Mouse (Mus musculus): Measurements from ENCODE around the gene Ctnnbl1. TPM values are rescaled to one million over a fixed set of nuclear protein-coding genes. Genes with fewer than 3 reads are reported as not detected.

Ctnnbl1 gene
- polyA plus RNA-seq, 1 experiment from 2014 or later = 96.0 TPM

DNA sequence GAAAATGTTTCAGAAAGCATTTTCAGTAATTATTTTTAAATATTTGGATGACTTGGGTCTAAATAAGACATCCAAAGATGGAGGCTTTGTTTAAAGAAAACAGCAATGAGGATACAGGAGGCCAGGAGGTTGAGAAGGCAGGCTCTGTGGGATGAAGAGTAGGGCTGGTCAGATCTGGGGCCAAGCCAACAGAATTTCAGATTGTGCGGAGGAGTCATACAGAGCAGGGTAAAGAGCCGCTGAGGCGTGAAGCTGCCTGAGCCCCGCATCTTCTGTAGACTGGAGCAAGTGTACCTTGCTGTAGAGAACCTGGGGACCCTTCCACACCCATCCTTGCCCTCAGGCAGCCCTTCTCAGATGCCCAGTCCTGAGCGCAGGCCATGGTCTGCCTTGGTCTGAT, 65.5 kb downstream of the Ctnnbl1 start:
- WGBS = 83% methylated on average over 5 of the region's 5 CpGs
- Histone ChIP-seq H3K27ac (replicated peaks) (peak overlapping the region; percentile 86; the same call in 1 of the 2 replicates), H3K36me3 (peaks cover 9% of the 10 kb centered on the region; the same call in 1 of the 2 replicates), H3K4me3 (no peak overlapping the region), H3K27me3 (ENCODE audit: low read depth, poor library complexity, severe bottlenecking) (peaks cover 7% of the 10 kb centered on the region; the same call in 1 of the 2 replicates), H3K4me1 (peaks cover 56% of the 10 kb centered on the region), H3K9me3 (replicated peaks) (no peaks in the 10 kb centered on the region)
- DNase-seq (ENCODE audit: low spot score) = no peak

DNA sequence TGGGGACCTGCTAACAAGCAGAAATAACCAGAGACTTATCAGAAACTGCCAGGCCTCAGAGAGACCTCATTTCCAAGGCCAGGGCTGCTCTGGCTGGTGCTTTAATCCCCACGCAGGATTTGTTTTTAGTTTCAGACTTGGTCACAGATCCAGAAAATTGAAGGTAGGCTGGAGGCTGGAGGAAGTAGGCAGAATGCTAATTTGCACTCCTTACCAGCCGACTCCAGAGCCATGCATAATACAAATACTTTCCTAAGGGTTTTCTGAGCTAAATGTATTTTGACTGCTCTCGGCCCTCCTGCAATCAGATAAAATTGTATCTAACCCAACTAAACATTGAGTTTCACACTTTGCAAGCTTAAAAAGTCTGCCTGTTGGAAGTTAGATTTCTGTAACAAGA, 67.2 kb downstream of the Ctnnbl1 start:
- Histone ChIP-seq H3K27me3 (ENCODE audit: low read depth, poor library complexity, severe bottlenecking) (peaks cover 7% of the 10 kb centered on the region; the same call in 1 of the 2 replicates), H3K4me1 (peaks cover 67% of the 10 kb centered on the region), H3K4me3 (no peak overlapping the region), H3K9me3 (replicated peaks) (no peaks in the 10 kb centered on the region), H3K27ac (replicated peaks) (no peak overlapping the region), H3K36me3 (peaks cover 8% of the 10 kb centered on the region)
- no peak for DNase-seq (ENCODE audit: low spot score)
- 72% methylated on average over 3 of the region's 3 CpGs for WGBS

DNA sequence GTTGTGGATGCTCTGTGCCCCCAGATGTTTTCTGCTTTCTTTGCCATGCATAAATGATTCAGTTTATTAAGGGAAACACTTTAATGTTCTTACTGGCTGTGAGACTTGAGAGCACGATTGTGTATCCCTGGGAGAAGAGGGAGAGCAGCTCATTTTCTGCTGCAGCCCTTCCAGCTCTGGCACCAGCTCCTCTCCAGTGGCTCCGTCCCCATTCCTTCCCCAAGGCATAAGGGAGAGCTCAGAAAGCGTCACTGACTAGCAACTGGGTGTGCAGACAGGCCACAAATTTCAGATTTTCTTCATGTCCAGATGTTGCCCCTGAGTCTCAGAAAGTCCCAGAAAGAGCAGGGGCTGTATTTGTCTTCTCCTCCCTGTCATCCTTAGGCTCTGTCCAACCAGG, 67.9 kb downstream of the Ctnnbl1 start:
- no peak overlapping the region for H3K27ac ChIP-seq (replicated peaks)
- no peak overlapping the region for H3K4me3 ChIP-seq
- H3K4me1 ChIP-seq = peaks cover 64% of the 10 kb centered on the region
- peaks cover 12% of the 10 kb centered on the region for H3K36me3 ChIP-seq
- DNase-seq (ENCODE audit: low spot score) = no peak
- H3K9me3 ChIP-seq (replicated peaks) = no peaks in the 10 kb centered on the region
- H3K27me3 ChIP-seq (ENCODE audit: low read depth, poor library complexity, severe bottlenecking) = peaks cover 7% of the 10 kb centered on the region; the same call in 1 of the 2 replicates
- 75% methylated on average over 3 of the region's 3 CpGs for WGBS

DNA sequence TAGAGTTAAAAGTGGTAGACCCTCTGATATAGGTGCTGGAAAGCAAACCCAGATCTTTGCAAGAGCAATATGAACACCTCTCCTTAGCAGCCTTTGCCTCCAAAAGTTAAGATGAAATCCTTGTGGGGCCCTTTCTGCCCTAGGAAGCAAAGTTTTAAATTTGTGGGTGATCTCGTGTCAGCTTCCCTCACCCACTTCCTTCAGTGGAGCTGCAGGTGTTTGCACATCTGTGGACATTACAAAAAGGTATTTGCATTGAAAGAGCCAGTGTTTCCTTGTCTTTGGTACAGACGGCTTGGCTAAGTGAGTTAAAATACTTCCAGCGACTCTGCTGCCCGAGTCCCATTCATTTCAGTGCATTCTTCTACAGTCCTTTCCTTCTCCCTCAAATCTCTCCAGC, 69.9 kb downstream of the Ctnnbl1 start:
- Histone ChIP-seq H3K9me3 (replicated peaks) (no peaks in the 10 kb centered on the region), H3K36me3 (peaks cover 31% of the 10 kb centered on the region), H3K27ac (replicated peaks) (peak overlapping the region; percentile 33; the same call in 1 of the 2 replicates), H3K4me1 (peaks cover 44% of the 10 kb centered on the region), H3K27me3 (ENCODE audit: low read depth, poor library complexity, severe bottlenecking) (peaks cover 3% of the 10 kb centered on the region; the same call in 1 of the 2 replicates), H3K4me3 (no peak overlapping the region)
- DNase-seq (ENCODE audit: low spot score) = no peak
- WGBS = 32% methylated on average over 4 of the region's 4 CpGs

DNA sequence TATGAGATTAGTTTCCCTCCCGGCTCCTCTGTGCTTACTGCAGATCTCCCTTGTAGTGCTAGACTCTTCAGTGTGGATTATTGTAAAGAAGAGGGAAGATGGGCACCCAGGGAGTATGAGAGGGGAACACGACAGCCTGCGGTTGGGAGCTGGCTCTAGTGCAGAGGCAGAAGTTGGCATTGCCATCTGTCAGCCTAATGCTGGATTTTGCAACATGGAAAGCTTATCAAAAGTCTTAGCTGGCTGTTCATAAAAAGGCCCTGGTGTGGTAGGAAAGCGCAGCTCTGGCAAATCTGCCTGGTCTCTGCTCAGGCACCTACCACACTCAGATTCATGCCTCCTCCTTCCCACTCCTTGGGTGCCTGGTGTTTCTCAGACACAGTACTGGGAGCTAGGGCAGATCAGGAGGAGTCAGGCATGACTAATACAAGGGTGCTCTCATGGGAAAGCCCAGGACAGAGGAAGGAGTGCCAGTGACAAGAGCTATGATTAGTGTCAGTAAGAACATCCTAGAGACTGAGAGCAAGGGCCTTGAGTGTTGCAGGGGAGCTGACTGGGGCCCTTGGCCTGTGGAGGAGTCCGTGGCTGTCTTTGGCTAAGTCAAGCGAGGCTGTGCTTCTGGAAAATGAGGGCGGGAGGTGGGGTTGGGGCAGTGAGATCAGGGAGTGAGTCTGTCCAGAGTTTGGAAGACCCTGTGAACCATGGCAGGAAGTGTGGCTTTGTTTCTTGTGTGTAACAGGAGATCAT, 70.6 kb downstream of the Ctnnbl1 start:
- Histone ChIP-seq H3K27me3 (ENCODE audit: low read depth, poor library complexity, severe bottlenecking) (no peaks in the 10 kb centered on the region), H3K9me3 (replicated peaks) (no peaks in the 10 kb centered on the region), H3K27ac (replicated peaks) (peak overlapping the region; percentile 33), H3K4me1 (peaks cover 37% of the 10 kb centered on the region), H3K36me3 (peaks cover 38% of the 10 kb centered on the region), H3K4me3 (no peak overlapping the region)
- no peak for DNase-seq (ENCODE audit: low spot score)
- 53% methylated on average over 7 of the region's 7 CpGs for WGBS

DNA sequence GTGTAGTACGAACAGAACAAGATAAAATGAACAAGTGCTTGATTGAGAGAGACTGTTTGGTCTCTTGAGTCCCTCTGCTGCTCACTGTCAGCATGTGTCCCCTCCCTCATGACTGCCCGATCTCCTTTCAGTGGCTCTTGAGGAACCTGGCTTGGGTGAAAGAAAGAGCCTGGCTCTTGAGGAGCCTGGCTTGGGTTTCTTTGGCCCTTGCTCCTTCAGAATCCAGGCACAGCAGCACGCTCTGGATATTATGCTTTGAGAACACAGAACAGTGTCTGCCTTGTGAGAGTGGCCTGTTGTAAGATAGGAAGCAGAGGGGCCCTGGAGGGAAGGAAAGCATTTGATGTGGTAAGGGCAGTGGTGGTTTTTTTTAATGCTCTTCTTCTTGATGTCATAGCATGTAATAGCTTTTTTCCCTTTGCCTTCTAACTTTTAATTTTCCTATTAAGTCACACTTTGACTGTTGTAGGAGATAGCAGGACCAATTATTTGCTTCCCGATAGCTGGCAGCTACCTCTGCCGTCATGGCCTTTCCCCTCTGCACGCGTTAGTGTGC, 71.2 kb downstream of the Ctnnbl1 start:
- H3K9me3 ChIP-seq (replicated peaks) = no peaks in the 10 kb centered on the region
- H3K4me3 ChIP-seq = no peak overlapping the region
- no peak for DNase-seq (ENCODE audit: low spot score)
- H3K27me3 ChIP-seq (ENCODE audit: low read depth, poor library complexity, severe bottlenecking) = no peaks in the 10 kb centered on the region
- peaks cover 44% of the 10 kb centered on the region for H3K36me3 ChIP-seq
- peaks cover 34% of the 10 kb centered on the region for H3K4me1 ChIP-seq
- peak overlapping the region; percentile 33 for H3K27ac ChIP-seq (replicated peaks)
- WGBS = 80% methylated on average over 7 of the region's 7 CpGs

DNA sequence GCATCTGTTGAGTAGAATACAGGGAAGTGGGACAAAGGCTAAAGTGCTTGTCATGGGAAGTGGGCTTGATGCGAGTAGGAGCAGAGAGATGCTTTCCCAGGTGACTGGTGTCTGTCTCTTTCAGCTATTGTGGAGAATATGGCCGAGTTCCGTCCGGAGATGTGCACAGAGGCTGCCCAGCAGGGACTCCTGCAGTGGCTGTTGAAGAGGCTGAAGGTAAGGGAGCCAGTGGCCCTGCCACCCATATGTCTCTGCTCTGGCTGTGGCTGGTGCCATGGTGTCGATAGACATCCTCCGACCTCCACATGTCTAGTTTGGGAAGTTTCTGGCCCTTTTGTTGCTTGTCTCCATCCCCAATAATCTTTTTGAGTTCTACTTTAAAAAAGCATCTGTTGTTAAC, 72.1 kb downstream of the Ctnnbl1 start:
- no peaks in the 10 kb centered on the region for H3K27me3 ChIP-seq (ENCODE audit: low read depth, poor library complexity, severe bottlenecking)
- DNase-seq (ENCODE audit: low spot score) = no peak
- H3K36me3 ChIP-seq = peaks cover 44% of the 10 kb centered on the region
- no peak overlapping the region for H3K4me3 ChIP-seq
- no peak overlapping the region for H3K27ac ChIP-seq (replicated peaks)
- no peaks in the 10 kb centered on the region for H3K9me3 ChIP-seq (replicated peaks)
- peaks cover 30% of the 10 kb centered on the region for H3K4me1 ChIP-seq
- 84% methylated on average over 6 of the region's 6 CpGs for whole genome bisulfite sequencing

DNA sequence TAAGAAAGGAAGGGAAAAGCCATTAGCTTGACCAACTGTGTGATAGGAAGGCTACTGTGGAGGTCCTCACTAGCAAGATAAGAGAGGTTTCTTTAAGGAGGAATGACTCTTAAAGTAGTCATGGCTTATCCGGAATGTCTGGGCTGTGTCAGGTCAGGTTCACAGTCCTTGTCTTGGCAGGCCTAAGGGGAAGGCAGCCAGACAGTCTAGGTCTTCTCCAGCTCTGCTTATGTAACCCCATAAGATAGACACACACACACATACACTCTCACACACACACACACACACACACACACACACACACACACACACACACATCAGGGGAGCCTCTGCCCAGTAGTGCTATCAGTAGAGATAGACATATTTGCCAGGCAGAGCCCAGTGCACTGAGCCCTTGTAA, 73.5 kb downstream of the Ctnnbl1 start:
- H3K27ac ChIP-seq (replicated peaks) = no peak overlapping the region
- H3K4me3 ChIP-seq = no peak overlapping the region
- H3K36me3 ChIP-seq = peaks cover 47% of the 10 kb centered on the region
- no peaks in the 10 kb centered on the region for H3K27me3 ChIP-seq (ENCODE audit: low read depth, poor library complexity, severe bottlenecking)
- peaks cover 28% of the 10 kb centered on the region for H3K4me1 ChIP-seq
- no peaks in the 10 kb centered on the region for H3K9me3 ChIP-seq (replicated peaks)
- 96% methylated on average over 1 of the region's 1 CpGs for WGBS
- no peak for DNase-seq (ENCODE audit: low spot score)

DNA sequence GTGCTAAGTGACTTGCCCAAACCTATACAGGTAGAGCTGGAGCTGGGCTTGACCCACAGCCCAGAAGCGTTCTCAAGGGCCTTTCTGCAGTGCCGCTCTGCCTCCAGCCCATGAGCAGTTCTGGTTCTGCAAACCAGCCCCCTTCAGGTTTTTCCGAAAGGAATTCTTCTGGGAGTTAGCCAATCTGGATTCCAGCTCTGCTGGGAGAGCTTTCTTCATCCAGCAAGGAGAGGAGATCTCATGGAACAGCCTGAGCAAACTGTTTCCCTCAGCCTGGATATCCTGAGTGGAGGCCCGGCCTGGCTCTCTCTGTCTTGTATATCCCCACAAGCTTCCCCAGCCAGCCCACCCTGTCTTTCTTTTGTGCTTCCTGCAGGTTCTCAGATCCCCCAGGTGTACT, 75.9 kb downstream of the Ctnnbl1 start:
- 89% methylated on average over 4 of the region's 4 CpGs for WGBS
- Histone ChIP-seq H3K4me3 (no peak overlapping the region), H3K27ac (replicated peaks) (no peak overlapping the region), H3K27me3 (ENCODE audit: low read depth, poor library complexity, severe bottlenecking) (no peaks in the 10 kb centered on the region), H3K36me3 (peaks cover 48% of the 10 kb centered on the region), H3K9me3 (replicated peaks) (no peaks in the 10 kb centered on the region), H3K4me1 (peaks cover 11% of the 10 kb centered on the region)
- DNase-seq (ENCODE audit: low spot score) = no peak

DNA sequence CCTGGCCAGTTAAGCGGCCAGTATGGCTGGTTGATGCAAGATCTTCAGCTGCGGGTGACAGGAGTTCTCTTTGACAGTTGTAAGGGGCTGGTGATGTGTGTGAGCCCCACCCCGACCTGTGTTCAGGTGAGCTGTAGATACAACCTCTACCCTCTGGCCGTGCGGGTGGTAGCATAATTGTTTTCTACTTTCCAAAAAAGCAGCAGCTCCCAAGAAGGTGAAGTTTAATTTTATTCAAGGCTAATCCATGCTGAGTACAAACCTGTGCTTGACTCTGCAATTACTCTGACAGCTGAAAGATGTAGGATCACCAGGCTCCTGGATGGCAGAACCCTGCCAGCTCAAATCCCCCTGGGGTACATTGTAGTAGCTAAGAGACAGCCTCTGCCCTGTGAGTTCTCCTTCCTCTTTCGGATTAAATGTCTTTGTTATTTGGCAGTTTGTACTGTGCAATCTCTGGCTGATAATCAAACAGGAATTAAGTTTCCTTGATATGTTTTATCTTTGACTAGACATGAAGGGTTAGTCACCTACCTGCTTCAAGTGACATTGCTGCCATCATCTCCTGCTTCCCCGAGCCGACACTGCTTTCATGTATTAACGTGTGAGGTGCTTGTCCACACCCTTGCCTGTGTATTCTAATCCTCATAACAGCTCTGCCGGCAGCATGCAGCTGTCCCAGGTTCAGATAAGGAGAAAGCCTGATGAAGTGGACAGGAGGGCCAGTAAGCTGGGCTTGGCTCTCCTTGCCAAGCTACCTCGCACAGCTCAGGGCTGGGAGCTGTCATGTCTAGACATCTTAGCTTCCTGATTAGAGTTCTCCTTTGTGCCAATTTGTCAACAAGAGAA, 77.1 kb downstream of the Ctnnbl1 start:
- WGBS = 88% methylated on average over 11 of the region's 11 CpGs

DNA sequence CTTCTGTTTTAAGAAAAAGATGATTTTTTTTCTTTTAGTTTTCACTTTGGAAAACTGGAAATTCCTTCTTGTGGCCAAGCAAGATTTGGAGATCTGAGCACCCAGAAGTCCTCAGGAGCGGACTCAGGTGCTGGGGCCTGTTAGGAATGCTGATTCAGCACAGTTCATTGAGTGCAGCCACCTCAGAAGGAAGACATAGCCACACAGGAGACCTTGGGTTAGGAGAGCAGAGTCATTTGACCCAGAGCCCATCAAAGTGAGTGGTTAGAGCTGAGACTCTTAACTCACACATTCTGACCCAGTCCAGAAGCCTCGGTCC, 77.7 kb downstream of the Ctnnbl1 start:
- Histone ChIP-seq H3K4me1 (peaks cover 10% of the 10 kb centered on the region; the same call in 1 of the 2 replicates), H3K27ac (replicated peaks) (no peak overlapping the region), H3K4me3 (no peak overlapping the region), H3K27me3 (ENCODE audit: low read depth, poor library complexity, severe bottlenecking) (no peaks in the 10 kb centered on the region), H3K9me3 (replicated peaks) (no peaks in the 10 kb centered on the region), H3K36me3 (peaks cover 56% of the 10 kb centered on the region)
- 95% methylated on average over 2 of the region's 2 CpGs for WGBS
- no peak for DNase-seq (ENCODE audit: low spot score)

More for the DNA sequence above, 77.1 kb downstream of the Ctnnbl1 start:
- Histone ChIP-seq H3K27me3 (ENCODE audit: low read depth, poor library complexity, severe bottlenecking) (no peaks in the 10 kb centered on the region), H3K4me1 (peaks cover 10% of the 10 kb centered on the region; the same call in 1 of the 2 replicates), H3K4me3 (no peak overlapping the region), H3K36me3 (peaks cover 56% of the 10 kb centered on the region), H3K9me3 (replicated peaks) (no peaks in the 10 kb centered on the region), H3K27ac (replicated peaks) (no peak overlapping the region)
- DNase-seq (ENCODE audit: low spot score) = no peak

DNA sequence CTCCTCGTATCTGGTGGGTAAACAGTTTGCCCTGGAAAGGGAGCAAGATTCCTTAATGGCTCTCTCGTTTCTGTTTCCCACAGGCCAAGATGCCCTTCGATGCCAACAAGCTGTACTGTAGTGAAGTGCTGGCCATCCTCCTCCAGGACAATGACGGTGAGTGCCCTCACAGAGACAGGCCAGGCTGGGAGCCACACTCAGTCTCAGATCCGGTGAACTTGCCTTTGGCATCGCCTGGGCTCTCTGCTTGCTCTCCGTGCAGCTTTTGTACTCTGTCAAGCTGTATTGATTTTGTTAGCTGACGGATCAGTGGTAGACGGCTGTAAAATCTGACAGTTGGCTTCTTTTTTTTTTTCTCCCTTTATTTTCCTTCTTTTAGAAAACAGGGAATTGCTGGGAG, 80.5 kb downstream of the Ctnnbl1 start:
- Histone ChIP-seq H3K9me3 (replicated peaks) (no peaks in the 10 kb centered on the region), H3K4me3 (no peak overlapping the region), H3K27me3 (ENCODE audit: low read depth, poor library complexity, severe bottlenecking) (no peaks in the 10 kb centered on the region), H3K36me3 (peaks cover 41% of the 10 kb centered on the region), H3K27ac (replicated peaks) (no peak overlapping the region), H3K4me1 (peaks cover 21% of the 10 kb centered on the region; the same call in 1 of the 2 replicates)
- DNase-seq (ENCODE audit: low spot score) = no peak
- 85% methylated on average over 9 of the region's 9 CpGs for WGBS
